Mouse (Mus musculus) left cerebral cortex, adult 8-10 months (tissue): ENCODE data around the gene Aff3. TPM values are rescaled to one million over a fixed set of nuclear protein-coding genes. Genes with fewer than 3 reads are reported as not detected.

Experiments used
- DNase-seq, 2 experiments: peaks; one replicate each; pipeline ENCODE4 v3.0.0; 2022; ENCODE audit warnings: low spot score in 2 of 2
- total RNA-seq, 4 experiments: library from RNA; stranded (reverse); gene quantifications; 2 replicates each; pipeline ENCODE4 v1.2.4; 2022

The Aff3 gene
- total RNA-seq, 4 experiments from 2014 or later, result 96.9 to 118 (median 107) TPM

GRCm38 (mm10) chr1:38601802-38602508 is 62.8 kb downstream of the Aff3 start:
- DNase-seq, result no peak

GRCm38 (mm10) chr1:38595311-38595710 is 69.4 kb downstream of the Aff3 start:
- DNase-seq, result no peak

- no peak for DNase-seq
Measured at GRCm38 (mm10) chr1:38594766-38595165, 70.0 kb downstream of the Aff3 start.

GRCm38 (mm10) chr1:38591194-38591593 is 73.6 kb downstream of the Aff3 start:
- no peak for DNase-seq

- DNase-seq, result no peak
Measured at GRCm38 (mm10) chr1:38588741-38589140, 76.0 kb downstream of the Aff3 start.

GRCm38 (mm10) chr1:38582328-38582727 is 82.4 kb downstream of the Aff3 start:
- no peak for DNase-seq

DNA sequence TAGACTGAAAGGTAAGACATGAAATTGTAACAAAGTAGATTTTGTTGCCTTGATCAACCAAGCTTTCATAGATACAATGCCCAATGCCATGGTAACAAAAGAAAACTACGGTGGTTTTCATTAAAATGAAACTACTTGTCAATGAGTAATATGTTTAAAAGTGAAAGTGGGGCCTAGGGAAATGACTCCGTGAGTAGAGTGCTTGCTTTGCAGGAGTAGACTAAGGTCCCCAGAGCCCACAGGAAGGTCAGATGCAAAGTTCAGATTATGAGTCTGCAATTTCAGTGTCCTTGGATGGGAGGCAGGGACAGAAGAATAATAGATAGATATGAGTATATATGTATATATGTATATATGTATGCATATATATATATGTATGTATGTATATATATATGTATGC is 84.2 kb downstream of the Aff3 start:
- no peak for DNase-seq

DNA sequence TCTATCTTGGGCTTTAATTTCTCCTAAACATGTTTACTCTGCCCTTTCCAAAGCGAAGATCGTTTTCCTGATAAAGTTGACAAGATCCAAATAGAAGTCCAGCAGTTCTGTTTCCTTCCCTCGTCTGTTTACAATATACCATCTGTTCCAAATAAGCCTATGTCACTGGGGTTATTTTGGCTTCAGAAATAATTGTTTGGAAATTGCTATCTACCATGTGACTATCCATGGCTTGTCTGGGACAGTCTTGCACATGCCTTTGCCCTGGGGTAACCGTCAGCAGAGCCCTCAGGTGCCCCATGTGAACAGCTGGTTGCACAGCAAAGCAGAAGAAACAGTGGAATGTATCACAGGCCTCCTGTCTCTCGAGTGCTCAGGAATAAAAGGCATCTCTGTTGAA is 86.4 kb downstream of the Aff3 start:
- no peak for DNase-seq

DNA sequence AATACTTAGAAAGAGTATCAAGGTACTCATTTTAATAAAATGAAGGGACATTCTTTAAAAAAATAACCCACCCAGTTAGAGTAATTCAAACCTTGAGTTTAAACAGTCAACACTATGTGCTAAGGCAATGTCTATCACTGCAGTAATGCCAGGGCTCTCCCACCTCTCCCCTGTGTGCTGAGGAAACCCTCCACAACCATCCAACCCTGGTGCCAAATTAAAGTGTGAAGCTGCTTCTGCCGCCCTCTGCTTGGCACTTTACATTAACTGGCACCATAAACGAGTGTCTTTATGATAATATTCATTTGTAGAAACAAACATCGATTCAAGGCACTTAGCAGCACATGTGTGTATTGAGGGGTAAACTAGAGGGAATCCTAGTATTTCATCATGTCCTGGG is 97.0 kb downstream of the Aff3 start:
- DNase-seq, result no peak

DNA sequence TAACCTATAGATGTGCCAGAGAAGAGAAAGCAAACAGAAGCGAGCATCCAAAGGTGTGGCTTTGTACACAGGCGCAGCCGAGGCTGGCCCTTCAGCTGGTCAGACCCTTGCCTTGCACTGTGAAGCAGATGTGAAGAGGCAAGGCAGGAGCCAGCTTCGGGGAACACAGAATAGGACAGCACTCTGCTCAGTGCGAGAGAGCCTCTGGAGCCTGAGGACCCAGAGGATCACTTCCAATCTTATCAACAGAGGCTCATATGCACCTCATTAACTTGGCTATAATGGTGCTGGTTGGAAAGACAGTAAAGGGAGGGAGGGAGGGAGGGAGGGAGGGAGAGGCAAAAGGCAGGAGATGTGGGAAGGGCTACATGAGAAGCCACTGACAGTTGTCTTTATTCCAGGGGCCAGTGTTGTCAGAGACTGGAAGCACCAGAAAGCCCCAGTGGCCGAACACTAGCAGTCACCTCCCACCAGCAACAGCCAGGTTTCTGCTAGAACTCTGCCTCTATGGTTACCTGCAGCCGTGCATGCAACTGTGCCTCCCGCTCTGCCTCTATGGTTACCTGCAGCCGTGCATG is 98.6 kb downstream of the Aff3 start:
- no peak for DNase-seq

DNA sequence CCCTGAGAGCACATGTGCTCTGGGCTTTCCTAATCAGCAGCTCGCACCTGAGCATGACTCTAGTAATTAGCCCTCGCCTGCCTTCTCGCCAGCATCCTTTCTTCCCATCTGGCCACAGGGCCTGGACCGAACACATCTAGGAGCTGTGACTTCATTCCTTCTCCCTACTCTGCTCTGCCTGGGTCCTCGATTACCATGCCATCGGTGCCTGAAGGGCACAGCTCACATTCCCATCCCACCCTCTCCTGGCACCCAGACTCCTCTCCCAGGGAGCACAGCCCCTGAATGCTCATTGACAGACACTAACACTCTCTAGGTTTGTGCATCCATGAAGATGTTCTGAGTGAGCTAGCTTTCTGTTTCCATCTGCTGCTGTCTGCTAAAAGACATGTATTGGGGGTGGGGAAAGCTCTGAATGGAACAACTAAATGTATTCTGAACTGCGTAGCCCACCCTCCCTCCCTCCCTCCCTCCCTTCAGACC is 99.4 kb downstream of the Aff3 start:
- DNase-seq, result no peak

DNA sequence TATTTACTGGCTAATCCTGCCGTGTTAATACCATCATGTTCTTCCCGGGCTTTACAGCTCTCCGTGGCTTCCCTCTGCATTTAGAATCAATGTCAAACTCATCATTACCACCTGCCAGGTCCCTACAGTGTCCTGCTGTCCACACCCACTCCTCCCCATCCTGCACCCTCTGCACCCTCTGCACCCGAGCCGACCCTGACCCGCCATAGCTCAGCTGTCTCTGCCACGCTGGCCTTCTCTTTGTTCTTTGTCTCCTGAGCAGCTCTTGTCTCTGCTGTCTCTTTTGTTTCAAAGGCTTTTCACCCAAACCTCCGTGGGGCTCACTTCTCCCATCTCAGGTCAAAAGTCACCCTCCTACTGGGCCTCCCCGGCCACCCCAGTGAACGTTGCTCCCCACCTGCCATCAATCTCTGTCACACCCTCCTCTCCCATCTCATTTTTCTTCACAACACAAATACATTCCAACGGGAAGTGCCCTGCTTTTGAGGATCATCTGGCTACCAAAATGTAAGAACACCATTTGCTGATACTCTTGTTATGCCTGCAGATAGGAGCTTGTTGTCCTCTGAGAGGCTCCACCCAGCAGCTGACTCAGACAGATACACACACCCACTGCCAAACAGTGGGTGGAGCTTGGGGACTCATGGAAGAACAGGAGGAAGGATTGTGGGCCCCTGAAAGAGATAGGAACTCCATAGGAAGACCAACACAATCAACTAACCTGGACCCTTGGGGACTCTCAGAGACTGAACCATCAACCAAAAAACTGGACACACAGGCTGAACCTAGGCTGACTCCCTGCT is 102.2 kb downstream of the Aff3 start:
- no peak for DNase-seq

DNA sequence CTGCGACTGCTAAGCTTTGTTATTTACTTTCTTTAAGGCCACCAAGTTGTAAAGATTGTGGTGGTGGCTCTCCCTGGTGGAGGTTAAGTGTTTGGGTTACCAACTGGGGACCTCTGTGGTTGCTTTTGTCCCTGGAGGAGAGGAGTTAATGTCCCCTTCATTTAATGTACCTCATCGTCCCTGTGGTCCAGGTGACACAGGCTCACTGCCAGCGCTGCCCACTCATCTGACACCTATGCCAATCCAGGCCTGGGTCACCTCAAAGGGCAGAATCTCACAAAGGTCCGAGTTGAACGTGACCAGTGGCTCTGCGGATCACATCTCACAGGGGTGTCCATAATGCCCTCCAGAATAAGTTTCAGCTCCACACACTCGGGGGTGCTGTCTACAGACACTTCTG is 103.4 kb downstream of the Aff3 start:
- no peak for DNase-seq

- DNase-seq, result no peak
Measured at GRCm38 (mm10) chr1:38560666-38561065, 104.1 kb downstream of the Aff3 start.

- no peak for DNase-seq
Measured at GRCm38 (mm10) chr1:38557615-38558014, 107.1 kb downstream of the Aff3 start.

DNA sequence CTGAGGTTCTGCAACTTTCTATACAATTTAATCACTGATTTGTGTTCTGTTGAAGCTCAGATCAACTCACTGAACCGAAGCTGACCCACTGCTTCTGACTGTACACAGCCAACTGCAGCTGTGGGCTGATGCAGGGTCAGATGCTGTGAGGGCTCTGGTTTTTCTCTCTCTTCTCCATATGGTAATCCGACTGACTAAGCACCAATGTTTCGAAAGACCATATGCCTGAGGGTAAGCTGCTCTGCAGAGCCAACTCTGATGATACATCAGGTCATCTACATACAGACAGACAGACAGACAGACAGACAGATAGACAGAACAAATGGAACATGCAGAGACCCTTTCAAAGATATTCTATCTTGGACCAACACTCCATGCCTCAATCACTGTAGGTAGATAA is 110.2 kb downstream of the Aff3 start:
- no peak for DNase-seq

DNA sequence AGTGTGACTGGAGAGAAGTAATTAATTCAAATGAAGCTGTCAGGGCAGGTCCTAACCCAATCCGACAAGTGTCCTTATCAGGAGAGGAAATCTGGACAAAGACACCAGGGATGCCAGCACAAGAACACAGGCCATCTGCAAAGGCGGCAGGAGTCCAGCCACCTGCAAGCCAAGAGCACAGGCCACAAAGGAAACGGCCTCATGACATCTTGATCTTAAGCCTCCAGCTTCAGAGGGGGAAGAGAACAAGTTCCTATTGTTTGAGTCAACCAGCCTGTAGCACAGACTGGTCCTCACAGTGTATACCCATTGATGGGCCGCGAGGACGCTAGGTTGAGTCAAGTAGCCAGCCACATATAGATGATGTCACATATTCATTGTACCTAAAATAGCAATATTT is 111.7 kb downstream of the Aff3 start:
- DNase-seq, result no peak

DNA sequence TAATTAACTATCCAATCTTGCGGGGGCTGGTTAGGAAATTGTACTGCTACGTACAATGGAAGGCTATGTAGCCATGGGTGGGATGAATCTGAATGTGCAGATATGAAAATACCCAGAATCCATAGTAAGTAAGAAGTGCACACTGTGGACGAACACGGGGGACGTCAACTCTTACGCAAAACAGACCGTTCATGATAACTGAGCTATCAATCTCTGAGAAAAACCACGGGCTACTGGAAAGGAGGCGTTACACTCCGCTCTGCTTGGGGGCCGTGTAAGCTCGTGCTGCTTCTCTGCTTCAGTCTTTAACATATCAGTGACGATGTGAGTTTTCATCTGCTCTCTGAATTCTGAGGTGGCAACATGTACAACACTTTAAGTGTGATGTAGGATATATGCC is 114.2 kb downstream of the Aff3 start:
- no peak for DNase-seq

GRCm38 (mm10) chr1:38548671-38549661 is 115.8 kb downstream of the Aff3 start:
- no peak for DNase-seq

GRCm38 (mm10) chr1:38547685-38548084 is 117.1 kb downstream of the Aff3 start:
- no peak for DNase-seq

DNA sequence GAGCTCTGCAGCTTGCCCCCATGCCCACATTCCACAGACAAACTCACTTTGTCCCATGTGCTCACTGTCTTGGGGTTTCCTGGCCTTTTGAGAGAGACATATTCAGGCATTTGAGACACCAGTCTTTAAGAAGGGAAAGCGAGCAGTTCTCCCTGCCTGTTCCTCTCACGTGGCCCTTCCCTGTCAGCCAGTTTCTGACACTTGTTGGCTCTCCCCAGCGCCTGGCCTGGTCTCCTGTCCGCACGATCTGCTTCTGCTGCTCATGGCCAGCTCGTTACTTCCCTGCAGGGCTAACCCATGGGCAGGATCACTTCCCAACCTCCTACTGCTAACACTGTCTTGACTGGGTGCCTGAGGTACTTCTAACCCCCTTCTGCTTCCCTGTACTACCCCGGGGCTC is 118.1 kb downstream of the Aff3 start:
- no peak for DNase-seq
